Mouse (Mus musculus) stomach, embryonic 16.5 days (tissue): Measurements from ENCODE around the gene Syt2. TPM values are rescaled to one million over a fixed set of nuclear protein-coding genes. Genes with fewer than 3 reads are reported as not detected.

ENCODE experiments used
- ATAC-seq: fragments of 200-750 bp; cut with Nextera tagmentation; 2 replicates; pipeline ENCODE4 v1.8.0; 2017; ENCODE audit warnings: moderate number of reproducible peaks, moderate TSS enrichment; ENCODE audit not compliant: insufficient read depth, low FRiP score
- H3K27ac ChIP-seq: fragments of 300-500 bp; sonication (generic); 2 replicates; pipeline ENCODE4 v1.5.1; 2014; ENCODE audit warnings: low read length
- H3K27me3 ChIP-seq: fragments of 300-500 bp; sonication (generic); 2 replicates; pipeline ENCODE4 v1.6.1; 2014; ENCODE audit warnings: low read length, control low read depth, mixed read lengths; ENCODE audit not compliant: control insufficient read depth, insufficient read depth
- H3K36me3 ChIP-seq: fragments of 300-500 bp; sonication (generic); 2 replicates; pipeline ENCODE4 v1.6.1; 2014; ENCODE audit warnings: low read length; ENCODE audit not compliant: control insufficient read depth, insufficient read depth
- H3K4me1 ChIP-seq: fragments of 300-500 bp; sonication (generic); 2 replicates; pipeline ENCODE4 v1.6.1; 2014; ENCODE audit warnings: low read length, control low read depth, mixed read lengths; ENCODE audit not compliant: control insufficient read depth, insufficient read depth
- H3K4me2 ChIP-seq: fragments of 300-500 bp; sonication (generic); 2 replicates; pipeline ENCODE4 v1.6.1; 2014; ENCODE audit warnings: low read depth, low read length, mixed read lengths
- H3K4me3 ChIP-seq: fragments of 300-500 bp; sonication (generic); replicated peaks from 2 replicates; pipeline ENCODE4 v1.5.1; 2014; ENCODE audit warnings: mild to moderate bottlenecking, low read length
- H3K9ac ChIP-seq: fragments of 300-500 bp; sonication (generic); 2 replicates; pipeline ENCODE4 v1.6.1; 2014; ENCODE audit warnings: low read length
- H3K9me3 ChIP-seq: fragments of 300-500 bp; sonication (generic); replicated peaks from 2 replicates; pipeline ENCODE4 v1.6.1; 2016; ENCODE audit warnings: low read length, control low read depth; ENCODE audit not compliant: control insufficient read depth
- WGBS: fragments of 180-500 bp; shearing (Covaris S2); extraction: QIAGEN DNeasy Blood & Tissue Kit; methylation state at CpG from one replicate; pipeline ENCODE4 v1.1.7; 2014; 5-methylcytosine and 5-hydroxymethylcytosine counted together
- polyA plus RNA-seq: library from polyadenylated mRNA; unstranded; fragments of >200 nt; fragmentation: Nextera tagmentation; extraction: Ambion mirVana; gene quantifications from 2 replicates; pipeline ENCODE4 v1.2.1, GENCODE M21; 2015

Syt2 gene
- polyA plus RNA-seq, 1 experiment from 2014 or later: 2.6 TPM

GRCm38 (mm10) chr1:134617656-134618055, 28.8 kb upstream of the Syt2 start:
- H3K36me3 ChIP-seq: peaks cover 34% of the 10 kb centered on the region
- H3K9ac ChIP-seq: no peak overlapping the region
- no peaks in the 10 kb centered on the region for H3K9me3 ChIP-seq
- no peak overlapping the region for H3K4me3 ChIP-seq
- ATAC-seq: no peak
- 77% methylated on average over 9 of the region's 9 CpGs for WGBS
- H3K4me1 ChIP-seq: no peaks in the 10 kb centered on the region
- no peaks in the 10 kb centered on the region for H3K27me3 ChIP-seq
- H3K4me2 ChIP-seq: no peak overlapping the region
- H3K27ac ChIP-seq: no peak overlapping the region

- peaks cover 30% of the 10 kb centered on the region for H3K36me3 ChIP-seq
- H3K4me2 ChIP-seq: no peak overlapping the region
- ATAC-seq: no peak
- no peak overlapping the region for H3K27ac ChIP-seq
- H3K4me3 ChIP-seq: no peak overlapping the region
- WGBS: 89% methylated on average over 4 of the region's 4 CpGs
- H3K27me3 ChIP-seq: no peaks in the 10 kb centered on the region
- H3K9me3 ChIP-seq: no peaks in the 10 kb centered on the region
- no peaks in the 10 kb centered on the region for H3K4me1 ChIP-seq
- no peak overlapping the region for H3K9ac ChIP-seq
Observed at GRCm38 (mm10) chr1:134625325-134625724, 21.2 kb upstream of the Syt2 start.

DNA sequence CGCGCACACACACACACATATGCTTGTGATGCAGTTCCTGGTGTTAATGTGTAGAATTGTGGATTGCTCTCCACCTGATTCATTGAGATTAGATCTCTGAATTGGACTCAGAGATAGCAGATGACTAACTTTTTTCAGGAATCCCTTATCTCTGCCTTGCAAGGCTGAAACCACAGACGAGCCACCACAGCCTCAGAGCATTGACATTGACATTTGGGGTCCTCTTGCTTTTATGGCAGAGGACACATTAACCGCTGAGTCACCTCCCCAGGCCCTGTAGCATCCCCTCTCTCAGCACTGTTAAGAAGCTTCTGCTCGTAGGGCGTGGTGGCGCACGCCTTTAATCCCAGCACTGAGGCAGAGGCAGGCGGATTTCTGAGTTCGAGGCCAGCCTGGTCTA, 17.0 kb upstream of the Syt2 start:
- H3K27me3 ChIP-seq: no peaks in the 10 kb centered on the region
- H3K4me2 ChIP-seq: no peak overlapping the region
- H3K9ac ChIP-seq: no peak overlapping the region
- no peaks in the 10 kb centered on the region for H3K9me3 ChIP-seq
- peaks cover 30% of the 10 kb centered on the region for H3K36me3 ChIP-seq
- no peak overlapping the region for H3K4me3 ChIP-seq
- WGBS: 91% methylated on average over 10 of the region's 10 CpGs
- no peak overlapping the region for H3K27ac ChIP-seq
- H3K4me1 ChIP-seq: no peaks in the 10 kb centered on the region
- ATAC-seq: no peak

DNA sequence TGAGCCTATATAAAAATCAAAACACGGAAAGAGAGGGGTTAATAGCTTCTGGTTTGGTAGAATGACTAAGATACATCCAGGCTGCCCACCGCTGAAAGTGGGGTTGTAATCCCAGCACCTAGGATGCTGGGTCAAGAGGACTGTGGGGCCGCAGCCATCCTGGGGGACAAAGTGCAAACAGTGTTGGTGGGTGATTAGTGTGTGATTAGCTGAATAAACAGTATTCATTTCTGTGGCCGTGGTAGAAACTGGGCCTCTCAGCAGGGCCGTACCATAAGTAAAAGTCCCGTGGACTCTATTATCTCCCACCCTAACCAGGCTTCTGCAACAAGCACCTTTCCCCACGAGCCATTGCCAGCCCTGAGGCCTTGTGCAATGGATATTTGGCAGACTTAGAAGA, 12.2 kb upstream of the Syt2 start:
- peaks cover 11% of the 10 kb centered on the region; the same call in 1 of the 2 replicates for H3K36me3 ChIP-seq
- no peak overlapping the region for H3K4me3 ChIP-seq
- H3K4me2 ChIP-seq: no peak overlapping the region
- no peaks in the 10 kb centered on the region for H3K9me3 ChIP-seq
- ATAC-seq: no peak
- WGBS: 50% methylated on average over 7 of the region's 7 CpGs
- H3K27me3 ChIP-seq: no peaks in the 10 kb centered on the region
- no peak overlapping the region for H3K27ac ChIP-seq
- H3K9ac ChIP-seq: no peak overlapping the region
- H3K4me1 ChIP-seq: peaks cover 7% of the 10 kb centered on the region

GRCm38 (mm10) chr1:134636245-134636644, 10.2 kb upstream of the Syt2 start:
- Histone ChIP-seq H3K4me2 (no peak overlapping the region), H3K9me3 (no peaks in the 10 kb centered on the region), H3K9ac (no peak overlapping the region), H3K27ac (no peak overlapping the region), H3K36me3 (peaks cover 7% of the 10 kb centered on the region; the same call in 1 of the 2 replicates), H3K4me3 (no peak overlapping the region), H3K4me1 (peaks cover 7% of the 10 kb centered on the region), H3K27me3 (no peaks in the 10 kb centered on the region)
- no peak for ATAC-seq
- 79% methylated on average over 3 of the region's 3 CpGs for WGBS

DNA sequence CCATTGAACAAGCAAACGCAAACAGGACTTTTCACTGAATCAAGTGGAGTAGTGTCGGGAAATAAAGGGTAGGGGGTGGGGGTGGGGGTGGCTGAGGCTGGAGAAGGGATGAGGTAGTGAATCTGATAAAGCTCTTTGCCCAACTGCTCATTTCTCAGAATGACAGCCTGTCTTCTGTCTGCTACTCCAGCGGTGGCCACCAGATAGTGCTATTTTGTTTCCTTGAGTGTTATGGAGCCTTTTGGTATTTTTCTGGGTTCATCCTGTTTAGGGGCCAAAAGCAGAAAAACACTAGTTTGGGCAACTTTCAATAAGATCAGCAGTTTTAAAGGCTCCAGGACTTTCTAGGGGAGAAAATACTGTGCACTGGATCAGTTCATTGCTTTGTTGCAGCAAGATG, 9.8 kb upstream of the Syt2 start:
- peaks cover 7% of the 10 kb centered on the region for H3K4me1 ChIP-seq
- ATAC-seq: no peak

DNA sequence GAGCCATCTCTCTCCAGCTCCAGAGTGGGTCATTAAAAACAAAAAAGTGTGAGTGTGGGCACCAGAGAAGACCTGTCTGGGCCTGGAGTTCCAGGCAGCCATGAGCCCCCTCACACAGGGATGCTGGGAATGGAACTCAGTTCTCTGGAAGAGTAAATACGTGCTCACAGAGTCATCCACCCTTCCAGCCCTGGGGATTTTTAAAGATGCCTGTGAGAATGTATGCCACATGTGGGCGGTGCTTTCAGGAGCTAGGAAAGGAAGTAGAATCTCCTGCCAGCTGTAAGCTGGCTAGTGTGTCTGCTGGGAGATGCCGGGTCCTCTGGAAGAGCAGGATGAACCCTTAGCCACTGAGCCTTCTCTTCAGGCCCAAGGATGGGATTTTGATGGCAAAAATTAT, 8.4 kb upstream of the Syt2 start:
- Histone ChIP-seq H3K4me2 (no peak overlapping the region), H3K4me1 (peaks cover 7% of the 10 kb centered on the region), H3K9me3 (no peaks in the 10 kb centered on the region), H3K27me3 (no peaks in the 10 kb centered on the region), H3K36me3 (no peaks in the 10 kb centered on the region), H3K27ac (peak overlapping the region; percentile 8; the same call in 1 of the 2 replicates), H3K9ac (0 out of 2 replicates have a peak overlapping the region, but pooled peaks have one; percentile 37), H3K4me3 (no peak overlapping the region)
- no peak for ATAC-seq
- WGBS: 30% methylated on average over 3 of the region's 3 CpGs

More for the DNA sequence above, 9.8 kb upstream of the Syt2 start:
- Histone ChIP-seq H3K4me2 (no peak overlapping the region), H3K9me3 (no peaks in the 10 kb centered on the region), H3K27me3 (no peaks in the 10 kb centered on the region), H3K4me3 (no peak overlapping the region), H3K9ac (no peak overlapping the region), H3K36me3 (peaks cover 6% of the 10 kb centered on the region; the same call in 1 of the 2 replicates), H3K27ac (no peak overlapping the region)
- WGBS: 6% methylated on average over 3 of the region's 3 CpGs

GRCm38 (mm10) chr1:134638522-134638921, 8.0 kb upstream of the Syt2 start:
- Histone ChIP-seq H3K4me3 (no peak overlapping the region), H3K27me3 (no peaks in the 10 kb centered on the region), H3K4me1 (peaks cover 7% of the 10 kb centered on the region), H3K27ac (peak overlapping the region; percentile 8; the same call in 1 of the 2 replicates), H3K9ac (no peak overlapping the region), H3K9me3 (no peaks in the 10 kb centered on the region), H3K36me3 (no peaks in the 10 kb centered on the region), H3K4me2 (no peak overlapping the region)
- WGBS: 29% methylated on average over 7 of the region's 7 CpGs
- no peak for ATAC-seq

GRCm38 (mm10) chr1:134639460-134639859, 7.0 kb upstream of the Syt2 start:
- Histone ChIP-seq H3K9ac (no peak overlapping the region), H3K27ac (no peak overlapping the region), H3K9me3 (no peaks in the 10 kb centered on the region), H3K4me3 (no peak overlapping the region), H3K4me1 (peaks cover 7% of the 10 kb centered on the region), H3K27me3 (no peaks in the 10 kb centered on the region), H3K36me3 (no peaks in the 10 kb centered on the region), H3K4me2 (no peak overlapping the region)
- WGBS: 78% methylated on average over 6 of the region's 6 CpGs
- no peak for ATAC-seq

GRCm38 (mm10) chr1:134641507-134641906, 5.0 kb upstream of the Syt2 start:
- Histone ChIP-seq H3K36me3 (no peaks in the 10 kb centered on the region), H3K27me3 (peaks cover 14% of the 10 kb centered on the region), H3K4me1 (peaks cover 14% of the 10 kb centered on the region), H3K4me2 (no peak overlapping the region), H3K9ac (no peak overlapping the region), H3K27ac (no peak overlapping the region), H3K9me3 (no peaks in the 10 kb centered on the region), H3K4me3 (no peak overlapping the region)
- 29% methylated on average over 3 of the region's 3 CpGs for WGBS
- no peak for ATAC-seq
